Mouse (Mus musculus) testis, adult 2 months (tissue): Measurements from ENCODE around the gene Pard3b.

Experiments
- CTCF ChIP-seq: fragments of 200-500 bp; IDR thresholded peaks from 2 replicates; pipeline ENCODE4 v1.5.1; 2012; ENCODE audit warnings: low read depth, mild to moderate bottlenecking, inconsistent platforms, low read length, moderate library complexity; ENCODE audit not compliant: control insufficient read depth, insufficient read depth, insufficient replicate concordance
- POLR2A ChIP-seq: fragments of 200-500 bp; IDR thresholded peaks from 2 replicates; pipeline ENCODE4 v1.6.1; 2012; ENCODE audit warnings: low read depth, mild to moderate bottlenecking, inconsistent platforms, low read length, moderate library complexity; ENCODE audit not compliant: control insufficient read depth

GRCm38 (mm10) chr1:62532426-62533126 lies 894.0 kb downstream of the Pard3b start:
- TF ChIP-seq CTCF (no peak), POLR2A (no peak)
